Mouse (Mus musculus): ENCODE results near the gene Gjd3.

Gjd3 gene

DNA sequence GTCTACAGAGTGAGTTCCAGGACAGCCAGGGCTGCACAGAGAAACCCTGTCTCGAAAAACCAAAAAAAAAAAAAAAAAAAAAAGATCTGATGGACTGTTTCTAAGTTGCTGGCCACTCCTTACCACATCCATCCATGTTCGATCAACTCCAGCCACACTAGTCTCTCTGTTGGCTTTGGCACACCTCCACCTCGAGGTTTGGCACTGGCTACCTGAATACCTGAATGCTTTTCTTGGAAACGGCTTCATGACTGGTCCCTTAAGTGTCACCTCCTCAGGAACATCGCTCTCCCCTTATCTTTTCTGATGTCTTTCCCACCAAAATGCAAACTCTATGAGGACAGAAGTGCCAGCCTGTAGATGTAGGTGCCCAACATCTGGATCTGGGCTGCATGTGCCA, 3.5 kb downstream of the Gjd3 start:
- DNase-seq: no peak

DNA sequence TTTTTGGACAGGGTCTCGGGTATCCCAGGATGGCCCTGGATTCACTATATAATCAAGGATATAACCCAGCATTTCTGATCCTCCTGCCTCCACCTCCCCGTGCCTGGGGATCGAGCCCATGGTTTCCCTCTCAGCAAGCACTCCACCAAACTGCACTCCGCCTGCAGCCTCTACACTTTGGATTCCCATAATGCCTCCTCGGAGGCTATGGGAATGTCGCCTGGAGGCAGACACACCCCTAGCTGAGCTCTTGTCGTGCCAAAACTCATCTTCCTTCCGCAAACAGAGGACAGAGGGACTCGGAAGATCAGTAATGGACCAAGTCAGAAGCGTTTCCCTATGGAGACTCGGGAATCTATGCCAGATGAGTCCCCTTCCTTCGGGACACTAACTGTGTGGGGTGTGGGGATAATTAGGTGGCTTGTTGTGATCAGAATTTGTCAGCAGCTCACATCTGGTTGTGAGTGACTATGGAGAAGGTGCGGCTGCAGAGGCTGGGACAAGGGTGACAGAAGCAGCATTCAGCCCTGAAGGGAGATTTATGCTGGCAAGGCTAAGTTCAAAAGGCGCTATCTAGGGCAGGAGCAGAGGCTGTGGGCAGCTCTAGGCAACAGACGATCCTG, 4.2 kb downstream of the Gjd3 start:
- no peak for DNase-seq

DNA sequence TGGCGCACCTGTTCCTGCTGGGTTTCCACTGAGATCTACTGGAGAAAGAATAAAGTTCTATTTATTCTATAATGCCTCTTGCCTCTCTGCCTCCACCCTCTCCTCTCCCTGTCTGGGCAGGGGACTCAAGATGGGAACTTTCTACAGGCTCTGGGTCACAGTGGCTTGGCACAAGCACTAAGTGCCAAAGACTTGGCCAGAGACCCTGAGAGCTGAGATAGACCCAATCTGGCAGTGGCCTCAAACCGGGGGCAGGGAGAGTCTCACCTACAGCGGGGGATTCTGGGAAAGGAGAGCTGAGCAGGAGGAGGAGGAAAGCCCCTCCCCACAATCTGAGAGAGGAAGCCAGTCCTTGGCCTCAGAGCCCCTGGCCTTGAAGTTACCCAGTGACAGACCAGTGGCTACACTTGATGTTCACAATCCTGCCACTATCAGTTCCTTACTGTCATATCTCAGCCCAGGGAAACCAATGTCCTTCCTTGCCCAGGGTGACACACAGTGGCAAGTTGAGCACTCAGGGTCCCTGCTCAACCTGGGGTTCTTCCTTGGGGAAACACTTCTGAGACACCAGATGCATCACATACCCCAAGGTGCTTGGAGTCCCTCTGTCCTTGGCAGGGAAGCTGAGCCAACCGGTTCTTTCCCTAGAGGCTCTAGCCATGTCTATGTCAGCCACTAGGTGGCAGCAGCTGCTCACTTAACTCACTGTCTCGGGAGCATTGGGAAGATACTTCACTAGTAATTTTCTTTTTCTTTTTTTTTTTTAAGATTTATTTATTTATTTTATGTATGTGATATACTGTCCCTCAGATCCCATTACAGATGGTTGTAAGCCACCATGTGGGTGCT, 7.7 kb downstream of the Gjd3 start:
- DNase-seq: peak; percentile 83 to 89

DNA sequence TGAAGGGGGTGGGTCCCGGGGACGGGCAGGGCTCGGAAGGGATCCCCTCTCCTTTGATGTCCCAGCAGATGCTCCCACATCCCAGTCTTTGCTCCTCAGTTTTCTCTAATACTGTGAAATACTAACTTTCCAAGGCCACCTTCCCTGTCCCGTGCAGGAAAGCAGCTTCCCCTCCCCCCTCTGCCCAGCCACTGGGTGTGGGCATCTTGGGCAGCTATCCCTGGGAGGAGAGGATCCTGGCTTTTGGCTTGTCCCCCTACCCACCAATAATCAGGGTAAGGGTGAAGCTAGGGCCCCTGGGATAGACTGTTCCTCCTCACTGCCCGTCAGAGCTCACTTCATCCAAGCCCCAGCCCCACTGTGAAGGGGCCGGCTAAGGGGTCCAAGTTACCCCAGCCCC, 8.6 kb downstream of the Gjd3 start:
- peak in 1 of 2 experiments; percentile 41 for DNase-seq

DNA sequence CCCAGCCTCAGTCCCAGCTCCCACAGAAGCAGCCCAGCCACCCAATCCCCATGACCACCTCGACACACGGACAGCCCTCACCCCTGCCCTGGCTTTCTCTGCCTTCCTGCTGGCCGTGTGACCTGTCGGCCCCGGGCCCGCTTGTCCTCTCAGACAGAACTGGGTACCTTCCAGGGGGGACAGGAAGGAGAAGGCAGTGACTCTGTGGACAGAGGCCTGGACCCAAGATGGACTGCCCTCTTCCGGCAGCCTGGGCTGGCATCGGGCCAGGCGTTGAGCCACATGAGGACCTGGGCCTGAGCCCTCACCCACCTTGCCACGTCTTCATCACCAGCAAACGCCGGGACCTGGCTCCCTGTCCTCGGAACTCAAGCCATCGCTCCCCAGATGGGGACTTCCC, 9.2 kb downstream of the Gjd3 start:
- peak; percentile 60 to 76 for DNase-seq

DNA sequence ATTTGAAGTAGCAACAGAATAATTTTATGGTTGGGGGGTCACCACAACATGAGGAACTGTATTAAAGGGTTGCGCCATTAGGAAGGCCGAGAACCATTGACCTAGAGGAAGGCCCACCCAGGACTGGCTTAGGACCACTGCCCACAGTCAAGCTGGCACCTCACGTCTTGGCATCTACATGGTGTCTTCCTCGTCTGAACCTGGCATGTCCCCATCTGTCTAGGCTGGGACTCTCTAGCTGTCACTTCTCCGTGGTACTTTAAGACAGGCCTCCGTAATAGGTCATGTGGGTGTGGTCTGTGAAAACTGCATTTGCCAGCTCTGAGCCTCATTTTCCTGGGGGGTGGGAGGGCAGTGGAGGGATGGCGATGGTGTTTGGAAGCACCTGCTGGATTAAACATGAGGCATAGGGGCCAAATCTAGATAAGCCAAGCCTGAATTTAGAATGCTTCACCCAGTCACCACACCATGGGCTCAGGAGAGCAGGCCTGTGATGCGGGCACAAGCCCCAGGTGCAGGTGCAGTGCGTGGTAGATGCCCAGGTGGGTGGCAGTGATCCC, 9.9 kb downstream of the Gjd3 start:
- peak in 1 of 2 experiments; percentile 49 for DNase-seq

DNA sequence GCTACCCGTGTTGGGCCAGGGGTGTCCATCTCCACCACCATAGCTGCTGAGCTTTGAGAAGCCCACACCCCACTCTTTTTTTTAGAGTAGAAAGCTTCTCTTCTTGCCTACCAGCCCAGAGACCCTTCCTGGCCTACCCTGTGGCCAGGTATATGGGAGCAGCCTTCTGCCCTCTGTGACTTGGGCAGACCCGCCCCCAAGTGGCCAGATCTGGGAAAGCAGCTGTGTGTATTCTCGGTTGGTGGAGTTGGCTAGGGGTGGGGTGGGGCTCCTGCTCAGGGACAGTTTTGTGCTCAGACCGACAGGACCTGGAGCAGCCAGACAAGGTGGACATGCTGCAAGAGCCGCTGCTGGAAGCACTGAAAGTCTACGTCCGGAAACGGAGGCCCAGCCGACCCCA, 10.6 kb downstream of the Gjd3 start:
- peak; percentile 87 to 91 for DNase-seq

DNA sequence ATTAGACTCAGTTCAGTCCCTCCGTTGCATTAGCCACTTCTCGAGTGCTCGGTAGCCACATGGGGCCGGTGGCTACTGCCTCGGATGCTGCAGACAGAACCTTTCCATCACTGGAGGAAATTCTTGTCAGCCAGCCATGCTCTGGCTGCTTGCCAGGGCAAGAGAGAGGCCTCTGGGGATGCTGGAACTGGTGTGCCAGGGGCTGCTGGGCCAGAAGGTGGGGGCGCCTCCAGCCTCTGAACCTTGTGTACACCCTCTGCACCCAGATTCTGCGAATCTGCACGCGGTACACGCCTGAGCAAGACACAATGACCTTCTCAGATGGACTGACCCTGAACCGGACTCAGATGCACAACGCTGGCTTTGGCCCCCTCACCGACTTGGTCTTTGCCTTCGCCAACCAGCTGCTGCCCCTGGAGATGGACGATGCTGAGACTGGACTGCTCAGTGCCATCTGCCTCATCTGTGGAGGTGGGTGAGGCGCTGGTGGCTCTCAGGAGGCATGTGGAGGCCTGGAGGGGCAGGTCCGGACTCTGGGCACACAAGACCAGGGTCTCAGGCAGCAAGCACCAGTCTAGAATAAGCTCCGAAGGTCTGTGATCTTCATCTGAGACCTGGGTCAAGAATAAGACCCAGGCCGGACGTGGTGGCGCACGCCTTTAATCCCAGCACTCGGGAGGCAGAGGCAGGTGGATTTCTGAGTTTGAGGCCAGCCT, 11.3 kb downstream of the Gjd3 start:
- peak; percentile 79 to 87 for DNase-seq

DNA sequence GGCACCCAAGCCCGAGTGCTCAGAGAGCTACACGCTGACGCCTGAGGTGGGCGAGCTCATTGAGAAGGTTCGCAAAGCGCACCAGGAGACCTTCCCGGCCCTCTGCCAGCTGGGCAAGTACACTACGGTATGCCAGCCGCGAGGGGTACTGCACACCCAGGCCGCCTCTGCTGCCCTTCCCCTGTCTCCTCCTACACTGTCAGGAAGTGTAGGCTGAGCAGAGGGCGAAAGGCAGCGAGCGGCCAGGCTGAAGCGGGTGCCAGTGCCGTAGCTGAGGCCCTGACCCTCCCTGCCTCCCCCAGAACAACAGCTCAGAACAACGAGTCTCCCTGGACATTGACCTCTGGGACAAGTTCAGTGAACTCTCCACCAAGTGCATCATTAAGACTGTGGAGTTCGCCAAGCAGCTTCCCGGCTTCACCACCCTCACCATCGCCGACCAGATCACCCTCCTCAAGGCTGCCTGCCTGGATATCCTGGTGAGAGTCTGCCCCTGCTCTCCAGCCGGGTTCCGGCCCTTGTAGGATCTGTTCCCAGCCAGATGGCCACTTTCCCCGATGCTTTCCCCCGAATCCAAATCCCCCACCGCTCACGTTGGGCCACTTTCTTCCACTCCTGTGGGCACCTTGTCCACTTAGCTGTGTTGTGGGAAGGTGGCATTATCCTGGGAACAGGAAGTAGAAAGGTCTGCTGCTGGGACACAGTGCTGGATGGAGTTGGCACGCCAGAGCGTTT, 12.5 kb downstream of the Gjd3 start:
- DNase-seq: peak; percentile 78 to 94

DNA sequence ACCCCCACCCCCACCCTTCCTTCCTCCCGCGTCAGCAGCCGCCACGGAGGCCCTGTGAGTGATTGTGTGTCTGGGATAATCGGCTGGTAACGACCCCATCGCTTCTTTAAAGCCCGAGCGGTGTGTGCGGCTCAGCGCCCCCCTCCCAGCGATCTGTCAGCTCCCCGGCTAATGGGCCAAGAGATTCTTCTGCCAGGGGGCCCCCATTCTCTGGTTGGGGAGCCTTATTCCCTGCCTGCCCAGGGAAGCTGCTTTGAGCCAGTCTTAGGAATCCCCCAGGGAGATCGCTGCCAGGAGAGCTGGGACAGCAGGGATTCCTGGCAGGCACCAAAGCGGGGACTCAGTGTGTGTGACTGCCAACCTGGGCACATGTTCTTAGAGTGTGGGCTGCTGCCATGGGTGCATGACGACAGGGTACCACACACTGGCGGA, 13.3 kb downstream of the Gjd3 start:
- peak in 1 of 2 experiments; percentile 70 for DNase-seq

DNA sequence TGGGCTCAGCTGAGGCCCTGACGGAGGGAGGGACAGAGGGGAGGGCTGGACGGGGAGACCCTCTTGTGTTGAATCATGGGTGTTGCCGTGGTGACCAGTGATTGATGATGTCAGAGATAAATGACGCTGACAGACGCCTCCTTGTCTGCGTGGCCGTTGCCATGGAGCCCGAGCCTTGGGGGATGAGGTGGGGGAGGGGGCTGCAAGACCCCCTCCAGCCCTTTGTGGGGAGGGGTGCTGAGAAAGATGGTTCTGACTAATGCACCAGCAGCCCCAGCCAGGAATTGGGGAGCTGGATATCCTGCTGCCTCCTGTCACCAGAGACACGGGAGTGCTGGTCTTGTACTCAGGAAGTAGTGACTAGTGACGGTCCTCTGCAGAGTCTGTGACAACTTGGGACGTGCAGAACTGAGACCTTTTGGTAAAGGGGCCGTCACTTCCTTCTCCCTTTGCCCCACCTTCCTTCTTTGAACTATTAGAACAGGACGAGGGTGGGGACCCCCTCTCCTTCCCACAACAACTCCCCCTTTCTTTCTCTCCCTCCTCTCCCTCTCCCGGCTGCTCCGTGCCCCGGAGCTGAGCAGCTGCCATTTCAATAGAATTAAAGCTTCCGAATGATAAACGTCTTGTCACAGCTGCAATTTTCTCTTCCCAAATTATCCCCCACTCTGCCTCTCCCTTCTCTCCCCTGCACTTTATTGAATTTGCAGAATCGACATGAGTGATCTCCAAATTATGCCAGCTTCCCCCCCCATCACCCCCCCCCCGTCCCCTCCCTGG, 13.9 kb downstream of the Gjd3 start:
- peak in 1 of 2 experiments; percentile 50 for DNase-seq

DNA sequence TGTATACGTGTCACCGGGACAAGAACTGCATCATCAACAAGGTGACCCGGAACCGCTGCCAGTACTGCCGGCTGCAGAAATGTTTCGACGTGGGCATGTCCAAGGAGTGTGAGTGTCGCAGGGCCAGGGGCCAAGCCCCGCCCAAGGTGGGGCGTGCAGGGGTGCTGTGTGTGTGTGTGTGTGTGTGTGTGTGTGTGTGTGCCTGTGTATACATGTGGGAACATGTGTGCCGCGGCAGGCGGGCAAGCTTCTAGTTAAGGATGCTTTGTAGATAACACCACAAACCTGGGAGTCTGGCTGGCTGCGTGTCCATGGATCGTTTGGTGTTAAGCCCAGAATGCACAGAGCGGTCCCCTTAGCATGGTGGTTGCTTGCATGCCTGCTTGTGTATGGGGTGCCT, 14.7 kb downstream of the Gjd3 start:
- peak in 1 of 2 experiments; percentile 39 for DNase-seq

DNA sequence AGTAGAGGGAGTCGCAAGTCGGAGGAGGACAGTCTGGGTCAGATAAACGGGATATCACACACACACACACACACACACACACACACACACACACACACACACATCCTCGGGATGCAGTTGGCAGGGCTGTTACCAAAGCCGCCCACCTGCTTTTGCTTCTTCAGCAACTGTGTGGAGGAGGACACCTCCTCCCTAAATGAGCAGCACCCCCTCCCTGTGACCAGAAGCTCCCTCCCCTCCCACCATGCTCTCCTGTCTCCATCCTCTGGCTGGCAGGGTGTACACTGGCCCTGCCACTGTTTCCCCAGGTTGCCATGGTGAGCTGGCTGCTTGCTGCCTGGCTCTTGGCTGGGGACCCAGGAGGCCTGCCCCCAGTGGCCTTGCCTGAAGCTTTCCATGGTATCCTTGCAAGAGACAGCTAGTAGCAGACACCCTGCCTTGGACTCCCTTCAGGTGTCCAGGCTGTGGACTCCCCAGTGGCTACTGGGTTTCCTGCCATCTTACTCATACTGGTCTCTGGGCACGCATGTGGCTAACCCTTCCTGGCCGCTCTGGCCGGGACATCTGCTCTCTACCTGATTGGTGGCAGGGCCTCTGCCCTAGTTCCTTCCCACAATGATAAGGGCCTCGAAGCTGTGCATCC, 16.2 kb downstream of the Gjd3 start:
- peak in 1 of 2 experiments; percentile 82 for DNase-seq

DNA sequence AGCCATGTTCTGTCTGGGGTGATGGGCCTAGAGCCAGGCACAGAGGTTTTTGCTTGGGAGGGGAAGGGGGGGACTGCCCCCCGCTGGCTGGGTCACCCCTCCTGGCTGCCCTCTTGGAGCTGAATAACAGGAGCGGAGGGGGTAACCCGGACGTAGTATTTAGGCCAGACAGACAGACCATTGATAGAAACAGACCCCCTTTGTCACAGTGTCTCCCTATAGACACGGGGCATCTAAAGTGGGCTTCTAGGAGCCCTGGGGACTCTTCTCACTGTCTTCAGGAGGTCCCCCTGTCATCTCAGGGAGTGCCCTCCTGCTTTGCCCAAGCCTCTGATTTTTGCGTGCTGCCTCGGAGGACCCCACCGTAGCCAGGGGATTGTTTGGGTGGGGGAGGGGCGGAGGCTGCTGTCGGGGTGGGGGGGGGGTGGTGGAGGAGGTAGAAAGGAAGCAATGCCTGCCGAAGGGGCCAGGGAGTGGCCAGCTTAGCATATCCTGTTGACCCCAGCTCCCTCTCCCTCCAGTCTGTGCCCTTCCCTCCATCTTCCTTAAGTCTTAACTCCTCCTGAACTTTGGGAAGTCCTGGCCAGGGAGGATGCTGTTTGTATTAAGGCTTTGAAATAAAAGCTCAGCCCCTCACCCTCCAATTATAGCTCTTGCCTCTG, 17.3 kb downstream of the Gjd3 start:
- peak in 1 of 2 experiments; percentile 43 for DNase-seq

DNA sequence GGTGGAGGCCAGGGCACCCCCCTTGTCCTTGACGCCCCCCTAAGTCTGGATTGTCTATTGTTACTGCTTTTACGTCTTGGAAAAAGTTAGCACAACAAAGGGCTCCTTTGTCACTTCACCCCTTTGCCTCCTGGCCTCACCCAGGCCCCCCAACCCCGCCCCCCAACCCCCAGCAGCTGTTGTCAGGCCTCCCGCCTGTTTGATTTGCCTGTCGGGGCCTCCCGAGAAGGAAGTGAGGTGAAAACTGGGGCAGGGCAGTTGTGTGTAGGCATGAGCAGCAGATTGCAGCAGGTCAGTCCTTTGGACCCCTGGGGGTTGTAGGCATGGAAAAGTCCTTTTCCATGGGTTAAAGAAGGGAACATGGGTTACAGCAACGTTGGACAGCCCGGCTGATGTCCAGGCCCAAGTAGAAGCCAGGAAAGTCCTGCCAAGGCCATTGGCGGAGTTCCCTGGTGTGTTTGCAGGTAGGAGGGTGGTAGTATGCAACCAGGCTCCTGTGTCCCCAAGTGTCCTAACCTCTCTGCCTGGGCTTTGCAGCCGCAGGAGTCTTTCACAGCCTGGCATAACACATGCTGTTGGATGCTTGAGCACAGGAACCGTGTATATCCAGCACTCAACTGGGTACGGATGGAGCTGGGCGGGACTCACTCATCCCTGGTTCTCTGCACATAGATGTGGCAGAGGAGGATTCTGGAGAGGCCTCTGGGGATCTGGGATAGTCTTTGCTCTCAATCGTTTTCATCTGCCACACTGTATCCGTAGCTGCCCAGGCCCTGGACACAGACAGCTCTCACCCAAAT, 18.0 kb downstream of the Gjd3 start:
- peak in 1 of 2 experiments; percentile 73 for DNase-seq

DNA sequence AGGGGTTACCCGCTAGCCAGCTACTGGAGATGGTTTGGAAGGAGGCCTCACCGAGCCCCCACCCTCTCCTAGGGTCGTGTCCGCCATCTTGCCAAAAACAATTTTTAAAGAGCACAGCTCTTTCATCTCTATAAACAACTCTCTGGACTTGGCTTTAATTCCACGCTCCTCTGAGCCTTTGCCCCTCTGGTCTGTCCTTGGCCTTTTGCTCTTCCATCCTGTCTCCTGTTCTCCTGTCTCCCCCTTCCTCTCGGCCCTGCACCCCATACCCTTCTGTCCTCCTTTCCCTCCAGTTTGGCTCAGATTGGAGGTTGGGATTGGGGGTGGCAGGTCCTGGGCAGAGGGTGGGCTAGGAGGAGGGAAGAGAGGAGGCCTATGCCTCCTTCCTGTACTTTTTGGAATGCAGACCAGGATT, 18.6 kb downstream of the Gjd3 start:
- peak in 1 of 2 experiments; percentile 33 for DNase-seq

DNA sequence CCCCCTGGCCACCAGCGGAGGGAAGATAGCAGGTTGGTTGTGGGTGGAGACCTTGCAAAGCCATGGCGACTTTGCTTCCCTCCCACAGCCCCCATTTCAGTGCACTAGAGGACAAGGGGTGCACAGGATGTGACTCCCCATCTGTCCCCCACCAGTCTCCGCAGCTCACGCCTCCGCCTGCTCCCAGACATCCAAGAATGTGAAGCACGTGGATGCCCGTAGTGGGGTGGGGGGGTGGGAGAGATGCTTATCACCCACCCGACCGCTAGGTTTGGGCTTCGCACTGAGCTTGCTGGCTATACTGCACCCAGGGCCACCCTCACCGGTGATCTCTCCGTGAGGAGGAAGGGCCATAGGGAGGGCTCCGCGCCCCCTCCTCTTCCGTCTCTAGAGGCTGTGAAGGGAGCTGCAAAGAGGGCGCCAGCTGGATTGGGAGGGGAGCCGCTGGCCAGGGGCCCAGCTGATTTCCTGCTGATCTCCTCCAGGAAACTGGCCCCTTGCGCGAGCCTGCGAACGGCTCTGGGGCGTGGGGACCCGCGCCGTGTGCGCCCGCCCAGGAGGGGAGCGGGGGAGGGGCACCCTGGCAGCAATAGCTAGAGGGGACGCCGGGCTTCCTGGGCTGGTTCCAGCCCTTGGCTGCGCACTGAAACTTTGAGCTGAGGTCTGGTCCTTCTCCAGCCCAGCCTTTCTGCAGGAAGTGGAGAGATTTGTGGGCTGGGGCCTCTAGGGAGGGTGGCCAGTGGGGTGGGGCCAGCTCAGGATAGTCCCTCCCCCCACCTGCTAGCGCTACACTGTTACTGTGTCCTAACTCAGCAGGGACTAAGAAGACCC, 19.4 kb downstream of the Gjd3 start:
- peak; percentile 91 to 95 for DNase-seq

DNA sequence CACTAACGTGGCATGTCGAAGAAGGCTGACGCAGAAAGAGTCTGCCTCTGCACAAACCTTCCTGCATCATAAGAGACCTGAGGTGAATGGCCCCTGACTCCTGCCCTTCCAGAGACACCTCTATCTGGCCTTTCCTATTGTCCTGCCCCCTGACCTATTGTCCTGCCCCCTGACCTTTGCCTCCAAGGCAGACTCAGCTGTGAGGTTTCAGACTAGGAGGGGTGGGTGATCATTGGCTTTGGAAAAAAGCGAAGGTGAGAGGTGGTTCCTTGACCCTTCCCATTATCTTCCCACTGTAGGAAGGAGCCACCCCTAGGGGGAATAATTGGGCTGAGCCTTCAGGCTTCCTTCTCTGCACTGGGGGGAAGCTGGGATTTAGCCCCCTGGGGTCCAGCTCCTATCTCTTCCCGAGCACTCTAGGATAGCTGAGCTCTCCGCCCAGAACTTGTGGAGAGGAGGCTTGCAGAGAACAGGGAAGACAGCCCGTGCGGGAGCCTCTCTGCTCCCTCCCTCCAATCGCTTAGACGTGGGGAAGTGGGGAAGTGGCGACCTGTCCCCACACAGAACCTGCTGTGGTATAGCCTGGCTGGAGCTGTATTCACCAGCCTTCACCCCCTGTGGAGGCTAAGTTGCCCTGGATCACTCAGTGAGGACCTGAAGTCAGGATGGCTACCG, 20.3 kb downstream of the Gjd3 start:
- peak in 1 of 2 experiments; percentile 52 for DNase-seq
